Mouse (Mus musculus) embryonic fibroblast, embryonic 13.5 days (primary cell): ENCODE data around the gene Tmeff2.

Experiments used
- CTCF ChIP-seq: IDR thresholded peaks from 2 replicates; pipeline ENCODE4 v1.5.1; 2011; ENCODE audit warnings: mild to moderate bottlenecking, control low read depth, low read length, moderate library complexity, borderline replicate concordance; ENCODE audit not compliant: insufficient read depth
- POLR2A ChIP-seq: IDR thresholded peaks from 2 replicates; pipeline ENCODE4 v1.6.1; 2011; ENCODE audit warnings: low read depth, mild to moderate bottlenecking, control low read depth, low read length, moderate library complexity

DNA sequence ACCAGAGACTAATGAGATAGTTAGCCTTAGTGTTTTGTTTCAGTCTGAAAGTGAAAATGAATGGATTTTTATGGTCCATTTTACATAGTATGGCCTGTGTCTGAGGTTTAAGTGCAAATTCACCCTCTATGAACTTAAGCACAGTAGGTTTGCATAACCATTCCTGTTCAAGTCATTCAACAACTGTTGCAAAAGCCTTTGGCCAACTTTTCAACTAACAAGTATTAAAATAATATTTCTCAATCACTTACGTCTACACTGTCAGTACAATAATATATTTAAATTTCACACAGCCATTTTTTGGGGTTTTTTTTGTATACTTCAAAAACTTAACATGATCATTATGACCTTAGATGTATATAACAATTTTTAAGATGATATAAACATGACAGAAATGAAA, 240.9 kb downstream of the Tmeff2 start:
- TF ChIP-seq CTCF = no peak
- TF ChIP-seq POLR2A = no peak
